Mouse (Mus musculus) CD4-positive helper T cell, adult 2 months (primary cell): ENCODE measurements around the gene Mpo.

Experiments
- DNase-seq: peaks from one replicate; pipeline ENCODE4 v3.0.0-alpha.2; 2012; ENCODE audit warnings: low read depth, missing footprints, low spot score

Mpo gene

DNA sequence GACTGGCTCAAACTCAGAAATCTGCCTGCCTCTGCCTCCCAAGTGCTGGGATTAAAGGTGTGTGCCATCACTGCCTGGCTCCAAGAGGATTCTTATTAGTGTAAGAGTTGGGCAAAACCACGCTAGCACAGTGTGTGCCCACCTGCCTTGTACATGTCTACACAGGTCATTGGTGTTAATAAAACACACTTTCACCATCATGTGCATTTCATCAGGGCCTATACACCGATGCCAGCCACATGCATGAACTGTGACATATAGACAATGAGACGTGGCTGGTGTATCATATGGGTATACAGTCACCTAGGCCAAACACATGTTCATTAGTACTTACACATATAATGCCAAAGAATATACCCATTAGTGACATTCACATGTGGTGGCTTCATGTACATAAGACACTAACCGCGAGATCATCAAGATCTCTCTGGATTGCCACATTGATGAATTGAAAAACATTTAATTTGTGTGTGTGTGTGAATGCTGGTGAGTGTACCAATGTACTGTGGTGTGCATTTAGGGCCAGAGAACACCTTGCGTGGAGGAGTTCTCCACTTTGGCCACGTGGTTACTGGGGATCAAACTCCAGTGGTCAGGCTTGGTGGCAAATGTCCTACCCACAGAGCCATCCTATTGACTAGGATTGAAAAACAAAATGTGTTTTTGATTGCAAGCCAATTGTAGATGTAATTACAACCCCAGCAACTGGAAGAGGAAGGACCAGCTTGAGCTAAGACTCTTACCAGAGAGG lies 35.0 kb upstream of the Mpo start:
- peak; percentile 81 for DNase-seq

DNA sequence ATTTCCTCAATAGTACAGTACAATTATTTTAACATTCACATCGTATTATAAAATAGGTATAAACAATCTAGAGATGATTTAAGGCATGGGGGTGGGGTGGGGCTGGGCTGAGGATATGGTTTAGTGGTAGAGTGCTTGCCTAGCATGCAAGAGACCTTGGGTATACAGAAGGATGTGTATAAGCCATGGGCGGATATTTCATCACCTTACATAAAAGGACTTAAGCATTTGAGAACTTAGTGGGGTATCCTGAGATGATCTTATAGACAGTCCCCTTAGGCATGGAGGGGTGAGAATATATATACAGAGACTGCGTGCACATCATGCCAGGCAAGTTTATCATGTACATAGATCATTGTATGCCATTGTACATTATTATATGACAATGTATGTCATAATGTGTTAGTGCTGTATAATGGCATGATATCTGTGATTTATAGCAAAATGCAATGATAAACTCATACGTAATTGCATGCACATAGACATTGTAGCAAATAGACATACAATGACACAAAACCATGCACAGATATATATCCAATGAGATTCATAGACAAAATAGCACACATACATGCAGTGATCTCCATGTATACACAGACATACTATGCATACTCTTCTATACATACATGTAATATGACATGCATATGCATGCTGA lies 34.3 kb upstream of the Mpo start:
- DNase-seq: peak; percentile 87

DNA sequence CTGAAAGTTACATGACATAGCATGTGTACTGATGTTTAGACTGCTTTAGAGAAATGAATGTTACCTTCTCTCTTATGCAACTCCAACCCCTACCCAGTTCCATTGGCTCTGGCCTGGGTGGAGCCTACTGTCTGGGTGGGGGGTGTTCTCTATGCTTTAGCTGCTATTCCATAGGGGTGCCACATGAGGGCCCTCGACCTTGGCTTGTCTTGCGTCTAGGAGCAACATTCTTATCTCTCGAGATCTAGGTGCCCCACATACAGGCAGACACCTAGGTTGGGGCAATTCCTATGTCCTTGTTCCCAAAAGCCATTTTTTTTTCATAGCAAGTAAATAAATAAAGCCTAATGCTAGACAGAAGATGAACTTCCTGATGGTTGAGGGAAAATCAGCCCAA lies 33.8 kb upstream of the Mpo start:
- peak; percentile 89 for DNase-seq

DNA sequence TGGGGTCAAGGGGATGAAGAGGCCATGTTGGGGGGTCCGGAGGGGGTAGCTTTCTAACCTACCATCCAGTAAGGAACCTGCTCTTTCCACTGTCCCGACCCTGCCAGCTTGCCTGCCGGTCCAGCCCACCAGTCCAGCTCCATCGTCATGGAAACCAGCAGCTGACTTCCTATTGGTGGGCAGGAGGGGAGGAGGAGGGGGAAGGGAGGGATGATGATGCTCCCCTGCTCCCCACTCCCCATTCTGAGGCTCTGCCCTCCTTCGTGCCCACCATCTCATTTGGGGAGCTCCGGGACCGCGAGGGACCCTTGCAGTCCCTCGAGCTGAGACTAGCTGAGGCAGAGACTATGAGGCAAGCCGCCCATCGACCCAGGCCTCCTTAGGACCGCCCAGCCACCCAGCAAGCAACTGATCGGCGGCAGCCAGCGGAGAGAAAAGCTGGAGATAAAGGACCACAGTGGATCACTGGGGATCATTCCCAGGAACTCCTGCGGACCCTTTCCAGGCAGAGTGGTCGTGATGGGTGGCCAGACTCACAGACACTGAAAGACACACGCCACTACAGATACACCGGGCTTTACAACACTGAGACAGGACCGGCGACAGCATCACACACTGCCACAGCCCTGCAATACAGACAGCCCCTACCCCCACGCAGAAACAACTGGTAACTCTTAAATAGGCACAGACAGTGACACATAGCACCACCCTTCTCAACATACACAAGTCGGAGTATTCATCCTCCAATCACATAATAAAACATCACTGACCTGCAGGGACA lies 32.9 kb upstream of the Mpo start, which contains the start of gene Tspoap1:
Tspoap1 (plus strand) TSS at position 241 of the 781 bp plus-strand sequence.
- peak; percentile 70 for DNase-seq

DNA sequence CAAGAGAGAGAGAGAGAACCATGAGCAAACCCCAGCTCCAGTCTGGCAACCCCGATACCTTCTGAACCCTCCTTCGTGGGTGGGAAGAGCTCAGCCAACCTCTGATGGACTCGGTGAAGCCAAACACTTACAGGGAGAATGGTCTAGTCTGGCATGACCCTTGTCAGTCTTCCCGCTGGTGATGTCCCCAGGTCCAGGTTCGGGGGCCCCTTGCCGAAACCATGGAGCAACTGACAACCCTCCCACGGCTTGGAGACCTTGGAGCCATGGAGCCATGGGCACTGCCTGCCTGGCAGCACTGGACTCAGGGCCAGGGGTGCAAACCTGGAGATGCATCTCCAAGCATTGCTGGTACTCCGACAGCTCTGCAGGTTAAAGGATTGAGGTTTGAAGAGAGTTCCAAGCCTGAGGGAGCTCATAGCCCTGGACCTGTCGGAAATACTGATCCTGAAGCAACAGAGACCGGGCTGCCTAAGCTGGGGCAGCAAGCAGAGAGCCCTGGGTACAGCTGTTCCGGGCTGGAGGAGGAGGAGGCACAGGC lies 32.1 kb upstream of the Mpo start:
- DNase-seq: peak; percentile 22

DNA sequence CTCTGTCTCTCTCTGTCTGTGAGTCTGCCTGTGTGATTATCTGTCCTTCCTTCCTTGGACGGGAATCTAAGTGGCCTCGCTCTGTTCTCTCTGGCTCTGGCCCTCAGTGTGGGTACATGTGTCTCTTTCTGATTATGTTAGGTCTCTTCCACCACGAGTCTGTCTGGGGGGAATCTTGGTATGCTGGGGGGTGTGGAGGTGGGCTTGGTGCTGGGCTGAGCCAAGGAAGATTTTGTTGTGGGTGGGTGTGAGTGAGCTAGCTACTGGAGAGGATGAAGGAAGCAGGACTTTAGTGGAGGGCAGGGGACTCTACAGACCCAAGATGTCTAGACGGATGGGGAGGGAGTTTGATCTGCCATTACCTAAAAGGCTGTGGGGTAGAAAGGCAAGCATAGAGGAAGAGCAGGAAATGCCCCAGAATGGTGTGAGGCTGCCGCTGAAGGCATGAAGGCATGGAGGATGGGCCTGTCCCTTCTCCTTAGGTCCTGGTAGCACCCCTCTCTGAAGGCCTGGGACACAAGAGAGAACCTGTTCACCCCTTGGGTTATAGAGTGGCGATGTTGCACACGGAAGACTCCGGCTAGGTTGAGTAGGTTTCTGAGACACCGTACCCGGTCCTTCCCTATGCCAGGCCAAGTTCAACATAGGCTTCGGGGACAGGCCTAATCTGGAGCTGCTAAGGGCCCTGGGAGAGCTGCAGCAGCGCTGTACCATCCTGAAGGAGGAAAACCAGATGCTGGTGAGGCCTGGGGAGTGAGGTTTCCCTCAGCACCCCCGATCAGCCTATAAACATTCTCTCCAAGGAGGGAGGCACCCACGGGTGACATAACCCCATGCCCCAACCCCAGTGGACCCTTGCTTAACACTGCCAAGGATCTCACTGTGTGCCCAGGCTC lies 31.3 kb upstream of the Mpo start:
- no peak for DNase-seq

DNA sequence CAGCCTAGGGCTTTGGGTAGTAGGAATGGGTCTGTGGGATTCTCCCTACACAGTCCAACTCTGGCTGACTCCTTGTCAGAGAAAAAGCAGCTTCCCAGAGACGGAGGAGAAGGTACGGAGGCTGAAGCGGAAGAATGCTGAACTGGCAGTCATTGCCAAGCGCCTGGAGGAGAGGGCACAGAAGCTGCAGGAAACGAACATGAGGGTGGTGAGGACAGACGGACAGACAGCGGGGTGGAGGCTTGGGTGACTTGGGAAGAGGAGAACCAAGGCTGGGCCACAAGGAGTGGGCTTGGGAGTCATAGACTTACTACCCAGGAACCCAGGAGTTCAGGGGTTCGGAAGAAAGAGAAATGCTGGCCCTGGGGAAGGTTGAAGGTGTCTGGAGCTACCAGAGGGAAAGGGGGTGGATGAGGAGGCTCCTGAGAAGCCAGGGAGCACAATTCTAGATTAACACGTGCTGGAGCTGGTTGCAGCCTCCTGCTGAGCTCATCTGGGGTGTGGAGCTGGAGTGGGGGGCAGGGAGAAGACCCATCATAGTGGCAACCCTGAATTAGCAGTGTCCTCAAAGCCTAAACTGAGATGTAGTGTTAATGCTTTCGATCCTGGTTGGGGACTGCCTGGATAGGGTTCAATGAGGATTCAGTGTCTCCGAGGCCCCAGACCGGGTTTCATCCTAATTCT lies 30.5 kb upstream of the Mpo start:
- DNase-seq: no peak

DNA sequence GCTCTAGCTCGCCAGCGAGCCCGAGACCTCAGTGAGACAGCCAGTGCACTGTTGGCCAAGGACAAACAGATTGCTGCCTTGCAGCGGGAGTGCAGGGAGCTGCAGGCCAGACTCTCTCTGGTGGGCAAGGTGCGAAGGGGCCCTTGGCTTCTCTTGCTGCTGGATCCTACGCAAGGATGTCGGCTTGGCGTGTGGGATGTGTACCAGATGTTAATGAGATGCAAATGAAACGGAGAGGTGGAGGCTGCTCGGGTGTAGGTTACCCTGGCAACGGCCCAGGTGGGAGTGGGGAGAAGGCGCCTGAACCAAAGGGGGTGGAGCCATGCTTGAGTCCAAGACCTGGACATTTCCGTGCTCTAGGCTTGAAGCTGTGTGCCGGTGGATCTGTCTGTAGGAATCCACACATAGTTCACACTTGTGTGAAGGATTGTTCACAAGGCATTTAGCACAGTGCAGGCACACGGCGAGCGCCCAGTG lies 29.8 kb upstream of the Mpo start:
- peak; percentile 45 for DNase-seq

DNA sequence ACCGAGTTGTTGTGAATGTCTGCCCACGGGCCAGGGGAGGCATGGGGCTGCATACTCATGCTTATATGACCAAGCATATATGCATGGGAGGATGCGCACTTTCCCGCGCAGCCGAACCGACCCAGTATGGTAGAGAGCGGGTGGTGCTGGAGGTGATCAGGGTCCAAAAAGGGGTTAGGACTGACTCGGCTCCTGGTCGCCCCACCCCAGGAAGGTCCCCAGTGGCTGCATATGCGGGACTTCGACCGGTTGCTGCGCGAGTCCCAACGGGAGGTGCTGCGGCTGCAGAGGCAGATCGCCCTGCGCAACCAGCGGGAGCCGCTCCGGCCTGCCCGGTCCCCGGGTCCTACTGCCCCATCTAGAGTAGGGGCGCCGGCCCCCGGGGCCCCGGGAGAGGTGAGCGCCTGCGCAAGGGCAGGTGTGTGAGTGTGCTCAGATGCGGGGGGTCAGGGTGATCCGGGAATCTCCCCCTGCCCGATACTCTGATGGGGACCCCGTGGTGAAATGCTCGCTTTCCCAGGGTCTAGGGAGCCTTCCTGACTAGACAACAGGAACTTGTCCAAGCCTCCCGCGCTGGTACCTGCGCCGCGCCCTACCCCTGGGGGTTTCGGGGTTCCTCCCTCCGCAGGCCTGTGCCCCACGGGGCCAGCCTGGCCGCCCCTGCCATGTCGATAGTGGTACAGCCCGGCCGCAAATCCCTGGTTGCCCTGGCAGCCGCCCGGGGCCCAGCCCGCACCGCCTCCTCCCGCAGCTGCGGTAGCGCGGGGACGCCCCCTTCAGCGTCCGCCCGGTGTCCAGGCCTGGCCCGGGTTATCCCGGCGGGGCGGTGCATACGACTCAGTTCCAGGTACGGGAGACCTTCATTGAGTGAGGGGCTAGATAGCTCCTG lies 29.1 kb upstream of the Mpo start:
- DNase-seq: peak; percentile 58

DNA sequence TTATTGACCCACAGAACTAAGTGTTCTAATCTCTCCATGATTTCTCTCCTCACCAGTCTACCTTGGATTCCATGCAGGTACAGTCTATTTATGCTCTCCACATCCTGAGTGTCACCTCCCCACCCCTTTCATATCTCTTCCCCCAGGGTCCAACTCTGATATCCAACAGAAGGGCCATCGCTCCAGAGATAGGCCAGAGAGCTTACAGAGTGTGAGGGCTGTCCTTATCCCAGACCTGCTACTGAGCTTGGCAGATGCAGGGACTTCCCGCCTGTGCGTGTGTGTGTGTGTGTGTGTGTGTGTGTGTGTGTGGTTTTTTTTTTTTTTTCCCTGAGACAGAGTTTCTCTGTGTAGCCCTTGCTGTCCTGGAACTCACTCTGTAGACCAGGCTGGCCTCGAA lies 24.6 kb upstream of the Mpo start:
- DNase-seq: no peak

DNA sequence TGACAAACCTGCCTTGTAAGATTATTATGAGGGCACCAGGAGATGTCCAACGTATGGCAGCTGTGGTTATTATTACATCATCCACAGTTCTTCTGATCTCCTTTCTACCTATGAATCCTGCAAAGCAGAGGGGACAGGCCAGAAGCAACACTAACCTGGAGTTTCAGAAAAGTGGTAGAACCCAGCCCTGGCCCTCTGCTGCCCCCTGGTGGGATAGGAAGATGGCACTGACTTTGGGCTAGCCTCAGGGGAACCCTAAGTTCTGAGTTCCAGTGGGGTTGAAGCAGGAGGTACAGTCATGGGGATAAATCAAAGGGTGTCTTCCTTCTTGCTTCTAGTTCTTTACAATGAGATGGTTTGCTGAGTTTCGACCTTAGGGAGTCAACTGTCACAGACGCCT lies 22.4 kb upstream of the Mpo start:
- peak; percentile 79 for DNase-seq

DNA sequence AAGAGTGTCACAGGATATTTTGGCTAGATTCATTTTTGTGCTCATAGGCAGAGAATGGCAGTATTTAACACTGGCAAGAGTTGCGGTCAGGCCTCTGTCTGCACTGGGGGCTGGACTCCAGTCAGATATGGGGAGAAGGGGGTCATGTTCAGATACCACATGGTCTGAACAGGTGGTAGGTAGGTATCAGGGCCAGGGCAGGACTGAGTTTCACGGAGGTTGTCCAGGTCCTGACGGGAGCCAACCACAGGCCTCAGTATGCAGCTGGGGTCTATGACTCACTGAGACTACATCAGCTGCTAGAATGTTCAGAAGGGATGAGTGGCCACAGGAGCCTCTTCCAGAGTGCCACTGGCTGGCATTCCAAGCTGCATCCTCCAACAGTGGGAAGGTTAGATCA lies 21.0 kb upstream of the Mpo start:
- no peak for DNase-seq

DNA sequence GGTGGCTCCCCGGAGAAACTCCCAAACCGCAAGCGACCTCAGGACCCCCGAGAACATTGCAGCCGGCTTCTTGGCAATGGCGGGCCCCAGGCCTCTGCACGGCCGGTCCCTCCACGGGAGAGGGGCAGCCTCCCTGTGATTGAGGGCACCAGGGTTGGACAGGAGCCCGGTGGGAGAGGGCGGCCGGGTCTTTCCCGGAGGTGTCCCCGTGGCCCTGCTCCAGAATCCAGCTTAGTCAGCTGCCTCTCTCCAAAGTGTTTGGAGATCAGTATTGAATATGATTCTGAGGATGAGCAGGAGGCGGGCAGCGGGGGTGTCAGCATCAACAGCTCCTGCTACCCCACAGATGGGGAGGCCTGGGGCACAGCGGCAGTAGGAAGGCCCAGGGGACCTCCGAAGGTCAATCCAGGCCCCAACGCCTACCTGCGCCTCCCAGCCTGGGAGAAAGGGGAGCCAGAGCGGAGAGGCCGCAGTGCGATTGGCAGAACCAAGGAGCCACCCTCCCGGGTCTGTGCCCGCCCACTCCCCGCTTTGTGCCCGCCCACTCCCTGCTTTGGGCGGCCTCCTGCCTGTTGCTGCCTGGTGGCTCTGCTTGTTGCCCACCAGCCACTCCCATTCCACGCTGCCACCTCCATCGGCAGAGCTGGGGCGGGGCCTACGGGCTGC lies 15.1 kb upstream of the Mpo start:
- peak; percentile 26 for DNase-seq

DNA sequence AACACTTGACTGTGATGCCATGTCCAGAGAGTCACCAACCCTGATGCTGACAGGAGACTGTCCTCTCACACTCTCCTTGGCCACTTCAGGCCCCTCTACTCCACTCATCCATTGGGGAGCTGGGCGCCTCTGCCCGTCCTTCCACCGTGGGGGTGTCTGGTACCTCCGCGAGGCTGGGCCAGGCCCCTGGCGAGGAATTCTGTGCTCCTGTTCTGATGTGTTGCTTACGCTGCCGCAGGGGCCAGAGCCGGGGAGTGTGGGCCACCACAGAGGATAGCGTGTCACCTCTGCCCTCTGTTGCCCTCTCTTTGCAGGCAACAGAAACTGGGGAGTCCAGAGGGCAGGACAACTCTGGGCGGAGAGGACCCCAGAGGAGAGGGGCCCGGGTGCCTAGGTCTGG lies 14.5 kb upstream of the Mpo start:
- no peak for DNase-seq

DNA sequence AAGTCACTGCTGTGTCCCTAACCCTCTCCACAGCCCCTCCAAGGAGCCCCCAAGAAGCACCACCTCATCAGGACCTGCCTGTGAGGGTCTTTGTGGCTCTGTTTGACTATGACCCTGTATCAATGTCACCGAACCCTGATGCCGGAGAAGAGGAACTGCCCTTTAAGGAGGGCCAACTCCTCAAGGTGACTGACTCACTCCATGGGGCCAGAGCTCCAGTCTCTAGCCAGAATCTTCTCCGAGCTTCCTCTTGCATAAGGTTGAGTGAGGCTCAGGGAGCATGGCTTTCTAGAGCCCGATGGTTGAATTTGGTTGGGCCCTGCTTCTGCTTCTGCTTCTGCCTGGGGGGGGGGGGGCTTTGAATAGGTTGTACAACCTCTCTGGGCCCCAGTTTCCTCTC lies 14.0 kb upstream of the Mpo start:
- no peak for DNase-seq

DNA sequence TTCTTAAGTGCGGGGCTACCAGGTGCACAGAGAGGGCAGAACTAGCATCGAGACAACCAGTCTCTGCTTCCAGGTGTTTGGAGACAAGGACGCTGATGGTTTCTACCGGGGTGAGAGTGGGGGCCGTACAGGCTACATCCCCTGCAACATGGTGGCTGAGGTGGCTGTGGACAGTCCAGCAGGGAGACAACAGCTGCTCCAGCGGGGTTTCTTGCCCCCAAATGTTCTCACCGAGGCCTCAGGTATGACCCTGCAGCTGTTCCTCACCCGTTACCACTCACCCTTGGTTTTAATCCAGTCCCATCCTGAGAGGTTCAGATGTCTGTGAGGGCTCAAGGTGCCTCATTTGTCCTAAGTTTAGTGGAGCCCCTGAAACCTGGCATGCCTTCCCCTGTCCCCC lies 13.3 kb upstream of the Mpo start:
- DNase-seq: no peak

DNA sequence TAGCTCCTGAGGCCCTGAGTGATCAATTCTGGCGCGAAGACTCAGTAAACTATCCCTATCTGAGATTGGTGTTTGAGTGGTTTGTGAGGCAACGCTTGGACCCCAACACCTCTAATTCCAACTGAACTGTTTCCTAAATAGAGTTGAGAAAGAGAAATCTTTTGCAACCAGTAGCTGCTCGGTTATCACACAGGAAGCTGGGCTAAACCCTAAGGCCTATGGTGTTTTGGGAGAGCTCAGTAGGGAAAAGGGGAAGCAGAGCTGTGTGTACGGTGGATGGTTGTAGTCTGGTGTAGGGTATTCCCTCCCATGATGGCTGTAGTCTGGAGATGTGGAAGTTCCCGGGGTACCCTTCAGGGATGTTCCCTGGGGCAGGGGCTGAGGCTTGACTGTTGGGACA lies 3.3 kb upstream of the Mpo start:
- no peak for DNase-seq

DNA sequence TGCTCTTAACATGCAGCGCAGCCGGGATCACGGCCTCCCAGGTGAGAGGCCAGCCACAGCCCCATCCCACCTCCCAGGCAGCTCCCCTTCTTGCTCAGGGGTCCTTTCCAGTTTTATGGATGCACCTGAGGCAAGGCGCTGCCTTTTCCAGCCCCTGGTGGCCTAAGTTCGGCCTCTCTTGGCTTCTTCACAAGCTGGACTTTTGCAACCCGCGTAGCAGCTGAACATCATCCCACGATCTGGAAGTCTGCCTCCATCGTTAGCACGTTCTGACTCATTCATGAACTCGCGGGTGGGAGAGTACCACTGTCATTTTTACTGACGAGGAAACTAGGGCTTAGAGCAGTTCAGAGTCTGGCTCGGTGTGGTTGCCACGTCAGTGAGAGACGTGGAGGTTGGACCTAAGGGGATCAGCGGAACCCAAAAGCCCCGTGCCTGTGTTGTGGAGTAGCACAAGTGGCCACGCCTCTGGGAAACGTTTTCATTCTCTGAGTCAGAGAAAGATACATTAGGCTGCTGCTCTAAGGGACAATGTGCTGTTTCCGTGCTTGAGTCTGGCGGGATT lies 8.4 kb downstream of the Mpo start:
- peak; percentile 67 for DNase-seq

DNA sequence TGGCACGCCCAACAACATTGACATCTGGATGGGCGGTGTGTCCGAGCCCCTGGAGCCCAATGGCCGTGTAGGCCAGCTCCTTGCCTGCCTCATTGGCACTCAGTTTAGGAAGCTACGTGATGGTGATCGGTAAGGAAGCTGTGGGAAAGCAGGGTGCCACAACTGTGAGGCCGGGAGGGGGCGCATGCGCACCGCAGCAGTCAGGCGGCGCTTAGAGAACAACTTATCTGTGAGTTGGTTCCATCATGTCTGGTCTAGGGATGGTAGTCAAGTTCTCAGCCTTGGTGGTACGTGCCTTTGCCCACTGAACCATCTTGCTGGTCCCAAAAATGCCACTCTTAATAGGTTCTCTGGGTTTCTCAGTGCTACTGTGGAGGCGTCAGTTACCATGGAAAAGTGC lies 9.2 kb downstream of the Mpo start:
- peak; percentile 42 for DNase-seq
